Mouse (Mus musculus): Measurements from ENCODE around the gene Dnajb5. TPM values are rescaled to one million over a fixed set of nuclear protein-coding genes. Genes with fewer than 3 reads are reported as not detected.

The Dnajb5 gene
- polyA plus RNA-seq, 1 experiment from 2014 or later = 7.2 TPM

- Histone ChIP-seq H3K4me1 (ENCODE audit: control insufficient read depth, insufficient read depth, low read length) (peaks cover 7% of the 10 kb centered on the region), H3K9ac (ENCODE audit: low read depth, low read length) (no peak overlapping the region), H3K27ac (ENCODE audit: low read length) (no peak overlapping the region), H3K4me2 (ENCODE audit: low read depth, low read length) (no peak overlapping the region), H3K27me3 (replicated peaks; ENCODE audit: control insufficient read depth, insufficient read depth, low read length) (no peaks in the 10 kb centered on the region), H3K4me3 (ENCODE audit: low read length) (no peak overlapping the region), H3K9me3 (ENCODE audit: control insufficient read depth, low read length) (no peaks in the 10 kb centered on the region), H3K36me3 (ENCODE audit: control insufficient read depth, insufficient read depth, low read length) (peaks cover 7% of the 10 kb centered on the region; the same call in 1 of the 2 replicates)
- no peak for ATAC-seq
- 93% methylated on average over 17 of the region's 17 CpGs for WGBS
These were observed 7.0 kb downstream of the Dnajb5 start for GRCm38 (mm10) chr4:42956581-42956980.

GRCm38 (mm10) chr4:42957306-42957705 is 7.7 kb downstream of the Dnajb5 start:
- Histone ChIP-seq H3K4me1 (ENCODE audit: control insufficient read depth, insufficient read depth, low read length) (peaks cover 2% of the 10 kb centered on the region), H3K4me3 (ENCODE audit: low read length) (no peak overlapping the region), H3K4me2 (ENCODE audit: low read depth, low read length) (no peak overlapping the region), H3K36me3 (ENCODE audit: control insufficient read depth, insufficient read depth, low read length) (peaks cover 7% of the 10 kb centered on the region; the same call in 1 of the 2 replicates), H3K27me3 (replicated peaks; ENCODE audit: control insufficient read depth, insufficient read depth, low read length) (no peaks in the 10 kb centered on the region), H3K9ac (ENCODE audit: low read depth, low read length) (no peak overlapping the region), H3K9me3 (ENCODE audit: control insufficient read depth, low read length) (no peaks in the 10 kb centered on the region), H3K27ac (ENCODE audit: low read length) (no peak overlapping the region)
- ATAC-seq = no peak
- WGBS = 76% methylated on average over 11 of the region's 11 CpGs

DNA sequence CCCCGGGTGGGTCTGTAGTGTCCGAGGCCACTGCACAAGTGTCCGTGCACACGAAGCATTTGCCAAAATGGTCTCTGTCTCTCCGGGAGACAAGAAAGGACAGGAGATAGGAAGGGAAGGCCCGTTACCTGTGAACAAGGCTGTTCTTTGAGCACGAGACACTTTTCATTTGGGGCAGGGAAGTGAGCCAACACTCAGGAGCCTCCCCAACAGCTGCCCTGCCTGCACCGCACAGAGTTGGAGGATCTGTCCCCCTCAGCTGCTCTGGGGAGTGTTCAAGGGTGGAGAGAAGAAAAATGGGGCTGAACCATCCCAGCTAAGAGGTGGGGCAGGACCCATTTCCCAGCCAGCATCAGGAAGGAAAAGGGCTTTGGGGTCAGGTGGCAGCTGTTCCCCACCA is 8.4 kb downstream of the Dnajb5 start:
- H3K27me3 ChIP-seq (replicated peaks; ENCODE audit: control insufficient read depth, insufficient read depth, low read length) = no peaks in the 10 kb centered on the region
- H3K36me3 ChIP-seq (ENCODE audit: control insufficient read depth, insufficient read depth, low read length) = peaks cover 7% of the 10 kb centered on the region; the same call in 1 of the 2 replicates
- 89% methylated on average over 8 of the region's 8 CpGs for WGBS
- H3K27ac ChIP-seq (ENCODE audit: low read length) = no peak overlapping the region
- H3K4me3 ChIP-seq (ENCODE audit: low read length) = no peak overlapping the region
- no peak overlapping the region for H3K4me2 ChIP-seq (ENCODE audit: low read depth, low read length)
- H3K9me3 ChIP-seq (ENCODE audit: control insufficient read depth, low read length) = no peaks in the 10 kb centered on the region
- ATAC-seq = no peak
- no peaks in the 10 kb centered on the region; the same call in none of the 2 replicates for H3K4me1 ChIP-seq (ENCODE audit: control insufficient read depth, insufficient read depth, low read length)
- H3K9ac ChIP-seq (ENCODE audit: low read depth, low read length) = no peak overlapping the region

DNA sequence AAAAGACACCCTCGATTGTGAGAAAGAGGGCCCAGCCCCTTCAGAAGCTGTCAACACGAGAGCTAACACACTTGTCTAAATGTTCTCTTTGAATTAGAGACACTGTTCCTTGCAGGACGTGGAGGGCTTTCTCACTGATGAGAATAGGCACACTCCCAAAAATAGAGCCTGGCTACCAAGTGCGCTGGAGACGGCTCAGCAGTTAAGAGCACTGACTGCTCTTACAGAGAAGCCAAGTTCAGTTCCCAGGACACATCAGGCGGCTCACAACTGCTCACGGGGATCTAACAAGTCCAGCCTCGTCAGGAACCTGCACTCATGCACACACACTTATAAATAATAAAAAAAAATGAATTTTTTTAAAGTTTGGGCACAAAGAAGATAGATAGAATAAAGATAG is 9.3 kb downstream of the Dnajb5 start:
- 67% methylated on average over 8 of the region's 8 CpGs for WGBS
- Histone ChIP-seq H3K4me2 (ENCODE audit: low read depth, low read length) (no peak overlapping the region), H3K4me3 (ENCODE audit: low read length) (no peak overlapping the region), H3K27ac (ENCODE audit: low read length) (no peak overlapping the region), H3K9me3 (ENCODE audit: control insufficient read depth, low read length) (no peaks in the 10 kb centered on the region), H3K27me3 (replicated peaks; ENCODE audit: control insufficient read depth, insufficient read depth, low read length) (no peaks in the 10 kb centered on the region), H3K4me1 (ENCODE audit: control insufficient read depth, insufficient read depth, low read length) (no peaks in the 10 kb centered on the region), H3K9ac (ENCODE audit: low read depth, low read length) (no peak overlapping the region), H3K36me3 (ENCODE audit: control insufficient read depth, insufficient read depth, low read length) (peaks cover 7% of the 10 kb centered on the region; the same call in 1 of the 2 replicates)
- no peak for ATAC-seq

DNA sequence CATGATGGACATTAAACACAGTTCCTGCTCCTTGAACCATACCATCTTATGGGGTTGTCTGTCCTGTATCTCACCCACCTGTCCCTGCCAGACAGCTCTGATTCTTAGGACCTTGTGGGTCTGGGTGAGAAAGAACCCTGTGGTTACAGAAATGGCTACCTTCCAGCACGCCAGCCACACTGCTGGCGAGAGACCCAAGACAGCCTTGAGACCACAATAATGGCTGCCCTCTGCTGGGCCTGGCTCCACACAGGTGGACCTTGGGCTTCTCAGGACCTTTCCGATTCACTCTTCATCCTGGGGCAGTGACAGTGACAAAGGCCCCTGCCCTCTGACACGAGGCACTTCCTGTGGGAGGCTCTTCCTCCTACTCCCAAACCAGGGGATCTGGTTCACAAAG is 9.8 kb downstream of the Dnajb5 start:
- no peak overlapping the region for H3K4me2 ChIP-seq (ENCODE audit: low read depth, low read length)
- H3K4me1 ChIP-seq (ENCODE audit: control insufficient read depth, insufficient read depth, low read length) = no peaks in the 10 kb centered on the region
- peaks cover 7% of the 10 kb centered on the region; the same call in 1 of the 2 replicates for H3K36me3 ChIP-seq (ENCODE audit: control insufficient read depth, insufficient read depth, low read length)
- H3K9ac ChIP-seq (ENCODE audit: low read depth, low read length) = no peak overlapping the region
- ATAC-seq = no peak
- H3K27ac ChIP-seq (ENCODE audit: low read length) = no peak overlapping the region
- no peaks in the 10 kb centered on the region for H3K9me3 ChIP-seq (ENCODE audit: control insufficient read depth, low read length)
- no peaks in the 10 kb centered on the region for H3K27me3 ChIP-seq (replicated peaks; ENCODE audit: control insufficient read depth, insufficient read depth, low read length)
- no peak overlapping the region for H3K4me3 ChIP-seq (ENCODE audit: low read length)
- 71% methylated on average over 4 of the region's 4 CpGs for WGBS

- Histone ChIP-seq H3K4me2 (ENCODE audit: low read depth, low read length) (no peak overlapping the region), H3K27ac (ENCODE audit: low read length) (no peak overlapping the region), H3K4me1 (ENCODE audit: control insufficient read depth, insufficient read depth, low read length) (no peaks in the 10 kb centered on the region), H3K9ac (ENCODE audit: low read depth, low read length) (no peak overlapping the region), H3K9me3 (ENCODE audit: control insufficient read depth, low read length) (no peaks in the 10 kb centered on the region), H3K27me3 (replicated peaks; ENCODE audit: control insufficient read depth, insufficient read depth, low read length) (no peaks in the 10 kb centered on the region), H3K4me3 (ENCODE audit: low read length) (no peak overlapping the region), H3K36me3 (ENCODE audit: control insufficient read depth, insufficient read depth, low read length) (peaks cover 7% of the 10 kb centered on the region; the same call in 1 of the 2 replicates)
- no peak for ATAC-seq
- whole genome bisulfite sequencing = 33% methylated on average over 4 of the region's 4 CpGs
These were observed 12.0 kb downstream of the Dnajb5 start for GRCm38 (mm10) chr4:42961592-42961991.

- no peak overlapping the region for H3K4me2 ChIP-seq (ENCODE audit: low read depth, low read length)
- H3K9me3 ChIP-seq (ENCODE audit: control insufficient read depth, low read length) = no peaks in the 10 kb centered on the region
- WGBS = 92% methylated on average over 2 of the region's 2 CpGs
- H3K36me3 ChIP-seq (ENCODE audit: control insufficient read depth, insufficient read depth, low read length) = no peaks in the 10 kb centered on the region
- H3K4me1 ChIP-seq (ENCODE audit: control insufficient read depth, insufficient read depth, low read length) = no peaks in the 10 kb centered on the region
- H3K4me3 ChIP-seq (ENCODE audit: low read length) = no peak overlapping the region
- H3K9ac ChIP-seq (ENCODE audit: low read depth, low read length) = no peak overlapping the region
- no peak overlapping the region for H3K27ac ChIP-seq (ENCODE audit: low read length)
- H3K27me3 ChIP-seq (replicated peaks; ENCODE audit: control insufficient read depth, insufficient read depth, low read length) = no peaks in the 10 kb centered on the region
- ATAC-seq = no peak
These were observed 13.9 kb downstream of the Dnajb5 start for GRCm38 (mm10) chr4:42963480-42963879.

GRCm38 (mm10) chr4:42965039-42965719 is 15.6 kb downstream of the Dnajb5 start:
- peak; percentile 46 for ATAC-seq
- Histone ChIP-seq H3K9me3 (ENCODE audit: control insufficient read depth, low read length) (no peaks in the 10 kb centered on the region), H3K4me1 (ENCODE audit: control insufficient read depth, insufficient read depth, low read length) (no peaks in the 10 kb centered on the region), H3K9ac (ENCODE audit: low read depth, low read length) (no peak overlapping the region), H3K4me2 (ENCODE audit: low read depth, low read length) (peak overlapping the region; percentile 10; the same call in 1 of the 2 replicates), H3K27me3 (replicated peaks; ENCODE audit: control insufficient read depth, insufficient read depth, low read length) (no peaks in the 10 kb centered on the region), H3K27ac (ENCODE audit: low read length) (no peak overlapping the region), H3K36me3 (ENCODE audit: control insufficient read depth, insufficient read depth, low read length) (no peaks in the 10 kb centered on the region), H3K4me3 (ENCODE audit: low read length) (no peak overlapping the region)
- WGBS = 14% methylated on average over 12 of the region's 12 CpGs

GRCm38 (mm10) chr4:42969304-42969703 is 19.7 kb downstream of the Dnajb5 start, which contains the start of gene 1700022I11Rik:
1700022I11Rik (plus strand) TSS chr4:42969604.
- no peaks in the 10 kb centered on the region for H3K9me3 ChIP-seq (ENCODE audit: control insufficient read depth, low read length)
- no peak within 1 kb of the TSS for H3K27ac ChIP-seq (ENCODE audit: low read length)
- 90% methylated on average over 4 of the region's 4 CpGs for WGBS
- no peaks in the 10 kb centered on the region for H3K4me1 ChIP-seq (ENCODE audit: control insufficient read depth, insufficient read depth, low read length)
- H3K36me3 ChIP-seq (ENCODE audit: control insufficient read depth, insufficient read depth, low read length) = no peaks in the 10 kb centered on the region
- H3K9ac ChIP-seq (ENCODE audit: low read depth, low read length) = no peak within 1 kb of the TSS
- H3K4me3 ChIP-seq (ENCODE audit: low read length) = no peak within 1 kb of the TSS
- no peak for ATAC-seq
- H3K4me2 ChIP-seq (ENCODE audit: low read depth, low read length) = no peak within 1 kb of the TSS
- H3K27me3 ChIP-seq (replicated peaks; ENCODE audit: control insufficient read depth, insufficient read depth, low read length) = no peaks in the 10 kb centered on the region

DNA sequence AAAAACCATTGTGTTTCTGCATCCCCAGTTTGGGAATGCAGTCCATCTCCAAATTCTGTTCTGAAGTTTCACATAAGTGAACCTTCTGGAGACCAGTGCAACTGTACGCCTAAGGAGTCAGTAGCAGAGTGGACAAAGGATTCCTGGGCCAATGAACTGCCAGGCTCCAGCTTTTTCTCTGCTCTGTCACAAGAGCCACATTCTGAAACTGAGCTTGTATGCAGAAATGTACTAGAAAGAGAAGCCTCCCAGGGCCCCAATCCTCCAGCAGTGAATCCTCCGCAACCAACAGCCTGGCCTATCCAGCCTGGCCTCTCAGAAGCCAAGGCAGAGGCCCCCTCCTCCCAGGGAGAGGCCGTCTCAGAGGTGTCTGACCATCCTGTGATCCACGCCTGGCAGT is 23.3 kb downstream of the Dnajb5 start:
- ATAC-seq = no peak

More for the DNA sequence above, 23.3 kb downstream of the Dnajb5 start:
- no peak overlapping the region for H3K27ac ChIP-seq (ENCODE audit: low read length)
- H3K4me3 ChIP-seq (ENCODE audit: low read length) = no peak overlapping the region
- H3K36me3 ChIP-seq (ENCODE audit: control insufficient read depth, insufficient read depth, low read length) = no peaks in the 10 kb centered on the region
- no peak overlapping the region for H3K9ac ChIP-seq (ENCODE audit: low read depth, low read length)
- no peak overlapping the region for H3K4me2 ChIP-seq (ENCODE audit: low read depth, low read length)
- H3K27me3 ChIP-seq (replicated peaks; ENCODE audit: control insufficient read depth, insufficient read depth, low read length) = no peaks in the 10 kb centered on the region
- no peaks in the 10 kb centered on the region for H3K4me1 ChIP-seq (ENCODE audit: control insufficient read depth, insufficient read depth, low read length)
- WGBS = 72% methylated on average over 4 of the region's 4 CpGs
- H3K9me3 ChIP-seq (ENCODE audit: control insufficient read depth, low read length) = no peaks in the 10 kb centered on the region
